Mouse (Mus musculus): Measurements from ENCODE around the gene Slc27a1.

The Slc27a1 gene

DNA sequence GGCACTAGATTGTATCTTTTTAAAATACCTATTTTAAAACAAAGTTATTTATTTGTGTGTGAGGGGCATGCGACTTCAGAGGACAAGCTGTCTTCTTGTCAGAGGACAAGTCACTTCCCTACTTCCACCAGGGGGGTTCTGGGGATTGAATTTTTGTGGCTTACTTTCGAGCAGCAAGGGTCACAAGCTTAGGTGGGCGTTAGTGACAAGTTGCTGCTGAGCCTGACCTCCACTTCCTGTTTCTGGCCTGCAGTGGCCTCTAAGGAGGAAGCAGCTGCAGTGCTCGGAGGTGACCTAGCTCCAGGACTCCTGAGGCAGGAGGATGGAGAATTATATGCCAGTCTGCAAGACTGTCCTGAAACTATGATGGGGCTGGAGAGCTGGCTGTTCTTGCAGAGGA lies 44.7 kb downstream of the Slc27a1 start:
- DNase-seq (ENCODE audit: low read depth, low spot score): no peak

DNA sequence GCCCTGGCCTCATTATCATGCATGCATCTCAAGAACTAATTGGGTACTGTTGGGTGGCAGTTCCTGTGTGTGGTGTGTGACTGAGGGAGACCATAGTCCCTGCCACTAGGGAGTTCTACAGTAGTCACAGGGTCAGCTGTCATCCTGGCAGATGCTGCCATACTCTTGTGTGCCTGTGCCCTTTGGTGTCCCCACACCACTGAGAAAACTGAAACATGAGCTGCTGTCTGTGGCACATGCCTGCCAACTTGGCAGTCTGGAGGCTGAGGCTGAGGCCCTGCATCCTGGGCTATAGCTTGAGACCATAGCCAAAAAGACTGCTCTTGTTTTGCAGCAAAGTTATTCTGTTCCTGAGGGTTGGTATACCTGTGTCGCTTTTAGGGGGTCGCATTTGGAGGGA lies 51.1 kb downstream of the Slc27a1 start:
- no peak for DNase-seq (ENCODE audit: low read depth, low spot score)

DNA sequence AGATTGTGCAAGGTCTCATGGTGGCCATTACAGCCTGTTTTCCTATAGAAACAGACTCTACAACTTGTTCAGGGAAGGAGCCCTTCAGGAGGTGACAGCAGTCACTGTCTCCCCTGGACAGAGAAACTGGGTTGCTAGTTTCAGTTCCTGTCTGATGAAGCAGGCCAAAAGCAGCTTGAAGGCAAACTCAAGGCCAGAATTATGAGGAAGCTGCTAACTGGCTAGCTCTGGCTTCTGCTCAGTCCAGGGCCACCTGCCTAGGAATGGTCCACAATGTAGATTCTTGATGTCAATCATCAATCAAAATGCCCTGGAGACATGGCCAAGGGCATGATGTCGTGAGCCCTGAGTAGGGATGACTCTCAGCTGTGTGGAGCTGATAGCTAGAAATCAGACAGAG lies 56.4 kb downstream of the Slc27a1 start:
- no peak for DNase-seq (ENCODE audit: low read depth, low spot score)

DNA sequence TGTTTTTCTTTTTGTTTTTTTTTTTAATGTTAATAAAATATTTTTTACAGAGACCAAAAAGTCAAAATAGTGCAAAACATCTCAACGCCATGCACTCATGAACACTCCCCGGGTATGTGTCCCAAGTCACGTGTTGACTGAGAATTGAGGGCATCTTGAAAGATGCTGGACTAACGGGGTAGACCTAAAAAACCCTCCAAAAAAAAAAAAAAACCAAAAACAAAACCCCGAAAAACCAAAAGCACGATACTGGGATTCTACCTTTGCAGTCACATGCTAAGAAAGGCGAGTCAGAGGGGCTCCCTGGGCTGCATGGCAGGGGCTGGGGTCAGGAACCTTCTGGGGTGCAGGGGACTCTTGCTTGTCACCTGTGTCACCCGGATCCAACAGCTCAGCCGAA lies 58.1 kb downstream of the Slc27a1 start:
- no peak for DNase-seq (ENCODE audit: low read depth, low spot score)

DNA sequence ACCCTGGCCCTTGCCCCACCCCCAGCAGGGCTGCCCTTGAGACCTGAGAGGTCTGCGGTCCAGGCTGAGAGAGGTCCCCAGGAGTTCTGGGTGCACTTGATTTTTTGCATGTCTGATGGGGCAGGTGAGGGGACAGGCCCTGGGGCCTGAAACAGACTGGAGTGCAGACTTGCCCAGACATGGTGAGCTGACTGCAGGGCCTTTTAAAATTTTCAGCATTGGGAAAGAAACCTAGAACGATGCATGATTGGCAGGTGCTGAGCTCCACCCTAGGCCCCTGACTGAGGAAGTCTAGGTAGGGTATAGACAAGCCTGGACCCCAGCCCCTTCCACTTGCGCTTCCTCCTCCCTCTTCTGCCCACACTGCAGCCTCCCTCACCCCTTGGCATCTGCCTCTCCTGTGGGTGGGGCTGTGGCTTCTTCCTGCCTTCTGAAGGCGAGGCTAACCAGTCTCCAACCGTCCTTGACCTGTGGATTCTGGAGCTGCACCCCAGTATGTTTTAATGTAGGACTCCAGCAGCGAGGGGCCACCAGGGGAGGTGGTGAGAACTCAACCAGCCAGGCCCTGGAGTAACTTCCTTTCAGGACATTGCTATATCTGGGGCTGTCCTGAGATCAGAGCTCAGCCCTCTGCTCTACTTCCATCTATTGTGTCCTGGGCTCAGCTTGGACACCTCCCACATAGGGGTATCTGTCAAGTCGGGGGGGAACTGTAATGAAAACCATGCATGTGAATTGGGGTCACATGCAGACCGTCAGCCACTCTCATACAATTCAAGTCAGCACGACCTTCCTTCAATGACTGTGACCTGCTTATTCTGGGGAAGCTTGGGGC lies 58.8 kb downstream of the Slc27a1 start:
- DNase-seq (ENCODE audit: low read depth, low spot score): no peak

DNA sequence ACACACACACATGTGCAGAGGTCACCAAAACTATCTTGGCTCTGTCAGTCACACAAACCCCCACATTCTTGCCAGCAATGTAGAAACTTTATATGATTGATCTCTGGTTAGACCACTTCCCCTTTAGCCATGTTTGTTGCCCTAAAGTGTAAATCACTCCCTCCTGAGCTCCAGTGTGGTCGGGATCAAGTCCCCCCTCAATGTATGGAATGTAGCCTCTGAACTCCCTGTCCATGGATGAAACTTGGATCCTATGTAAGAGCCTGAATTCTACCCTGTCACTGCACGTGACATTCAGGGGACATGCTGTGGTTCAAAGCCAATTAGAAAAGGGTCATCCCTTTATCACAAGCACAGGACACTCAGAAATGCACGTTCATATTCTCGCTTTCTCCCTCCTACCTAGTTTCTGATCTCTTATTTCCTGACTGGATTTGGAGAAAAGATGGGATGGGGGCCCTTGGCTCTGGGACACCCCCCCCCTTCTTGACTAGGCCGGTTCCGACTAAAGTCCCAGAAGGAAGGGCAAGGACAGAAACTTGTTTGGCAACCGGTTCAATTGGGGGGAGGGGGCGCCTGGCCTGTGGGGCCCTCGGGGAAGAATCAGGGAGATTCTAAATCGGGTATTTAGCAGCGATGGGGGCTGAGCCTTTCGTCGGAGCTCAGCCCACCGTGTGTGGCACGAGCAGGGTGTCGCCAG lies 59.9 kb downstream of the Slc27a1 start:
- DNase-seq (ENCODE audit: low read depth, low spot score): peak; percentile 27

DNA sequence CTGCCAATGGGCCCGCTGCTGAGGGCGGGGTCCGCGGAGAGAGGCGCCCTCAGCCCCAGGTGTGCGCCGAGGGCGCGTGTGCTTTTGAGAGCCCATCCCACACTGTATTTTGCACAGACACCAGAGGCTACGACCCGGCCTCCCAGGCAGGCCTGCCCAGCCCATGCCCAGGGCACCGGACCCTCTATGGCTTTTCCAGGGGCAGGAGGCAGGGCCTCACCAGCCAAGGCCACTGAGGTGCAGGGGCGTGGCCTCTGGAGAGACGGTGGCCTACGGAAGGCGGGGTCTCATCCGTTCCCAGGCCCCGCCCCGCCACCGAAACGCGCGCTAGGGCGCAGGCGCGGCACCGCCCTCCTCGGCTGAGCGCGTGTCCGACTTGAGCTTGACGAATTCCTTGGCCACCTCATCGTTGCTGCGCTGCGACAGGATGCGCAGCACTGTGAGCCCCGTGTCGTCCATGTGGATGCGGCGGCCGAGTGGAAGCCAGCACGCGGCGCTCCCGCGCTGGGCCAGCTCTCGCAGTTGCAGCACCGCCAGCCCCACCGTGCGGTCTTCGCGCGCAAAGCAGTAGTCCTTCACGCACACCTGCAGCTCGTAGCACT lies 60.5 kb downstream of the Slc27a1 start:
- DNase-seq (ENCODE audit: low read depth, low spot score): peak; percentile 94

DNA sequence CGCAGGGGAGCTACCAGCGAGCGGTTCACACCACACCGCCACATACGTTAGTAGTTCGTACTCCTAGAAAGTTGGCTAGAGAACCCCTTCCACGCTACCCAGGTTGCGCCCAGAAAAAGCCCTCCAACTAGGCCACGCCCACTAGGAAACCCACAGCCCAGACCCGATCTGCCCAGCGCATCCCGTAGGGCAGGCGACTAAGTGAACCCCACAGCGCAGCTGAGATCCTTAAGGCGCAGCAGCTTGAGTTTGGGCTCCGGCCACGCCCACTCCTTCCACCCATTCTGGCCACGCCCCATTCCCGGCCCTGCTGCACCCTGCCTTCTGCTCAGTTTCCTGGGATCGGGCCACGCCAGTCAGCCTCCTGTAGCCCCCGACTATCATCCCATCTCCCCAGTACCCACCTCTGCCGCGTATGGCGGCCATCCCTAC lies 61.1 kb downstream of the Slc27a1 start:
- DNase-seq (ENCODE audit: low read depth, low spot score): peak; percentile 60

DNA sequence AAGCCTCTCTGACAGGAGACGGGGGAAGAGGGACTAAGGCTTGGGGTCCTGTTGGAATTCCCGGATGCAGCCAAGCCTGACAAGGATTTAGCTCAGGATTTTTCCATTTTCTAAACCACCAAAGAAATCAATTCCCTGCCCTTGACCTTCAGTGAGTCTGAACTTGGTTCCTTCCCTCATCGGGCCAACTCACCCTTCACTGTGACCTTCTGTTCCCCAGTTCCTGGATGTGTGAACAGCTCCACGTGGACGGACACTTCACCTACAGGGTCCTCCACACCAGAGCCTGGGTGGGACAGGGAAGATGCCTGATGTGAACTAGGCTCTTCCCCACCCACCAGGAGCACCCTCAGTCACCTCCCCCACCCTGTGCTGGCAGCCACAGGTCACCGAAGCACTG lies 62.1 kb downstream of the Slc27a1 start:
- no peak for DNase-seq (ENCODE audit: low read depth, low spot score)

DNA sequence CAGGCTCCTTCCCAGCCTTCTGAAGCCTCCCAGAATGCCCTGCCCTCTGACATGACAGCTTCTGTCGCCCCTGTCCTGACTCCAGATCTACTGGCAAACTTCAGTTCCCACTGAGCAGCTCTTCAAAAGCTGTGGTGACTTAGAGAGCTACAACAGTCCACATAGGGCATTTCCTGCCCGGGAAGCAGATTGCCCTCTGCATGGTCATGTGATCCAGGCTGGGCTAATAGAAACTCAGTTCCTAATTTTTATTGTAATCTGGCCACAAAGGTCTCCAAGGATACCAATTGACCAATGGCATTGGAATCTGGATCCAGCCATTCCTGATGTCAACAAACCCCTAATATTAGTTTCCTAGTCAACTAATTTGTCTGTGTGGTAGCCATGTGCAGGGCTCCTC lies 63.2 kb downstream of the Slc27a1 start:
- no peak for DNase-seq (ENCODE audit: low read depth, low spot score)

DNA sequence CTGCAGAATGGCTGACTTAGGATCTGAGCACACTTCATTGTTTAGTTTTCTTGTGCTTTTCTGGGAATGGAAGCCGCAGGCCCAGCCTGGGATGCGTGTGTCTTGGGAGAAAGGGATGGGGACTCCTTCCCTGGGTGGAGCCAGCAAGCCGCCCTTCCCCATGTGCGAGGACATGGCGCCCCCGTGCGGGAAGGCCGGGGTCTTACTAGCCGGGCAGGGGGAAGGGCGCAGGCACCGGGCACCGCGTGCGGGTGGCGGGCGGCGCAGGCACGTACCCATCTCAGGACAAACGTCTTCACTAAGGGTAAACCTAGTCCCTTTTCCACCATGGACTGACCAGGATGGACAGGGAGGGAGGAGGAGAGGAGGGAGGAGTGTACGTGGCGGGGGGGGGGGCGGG lies 64.5 kb downstream of the Slc27a1 start:
- no peak for DNase-seq (ENCODE audit: low read depth, low spot score)

DNA sequence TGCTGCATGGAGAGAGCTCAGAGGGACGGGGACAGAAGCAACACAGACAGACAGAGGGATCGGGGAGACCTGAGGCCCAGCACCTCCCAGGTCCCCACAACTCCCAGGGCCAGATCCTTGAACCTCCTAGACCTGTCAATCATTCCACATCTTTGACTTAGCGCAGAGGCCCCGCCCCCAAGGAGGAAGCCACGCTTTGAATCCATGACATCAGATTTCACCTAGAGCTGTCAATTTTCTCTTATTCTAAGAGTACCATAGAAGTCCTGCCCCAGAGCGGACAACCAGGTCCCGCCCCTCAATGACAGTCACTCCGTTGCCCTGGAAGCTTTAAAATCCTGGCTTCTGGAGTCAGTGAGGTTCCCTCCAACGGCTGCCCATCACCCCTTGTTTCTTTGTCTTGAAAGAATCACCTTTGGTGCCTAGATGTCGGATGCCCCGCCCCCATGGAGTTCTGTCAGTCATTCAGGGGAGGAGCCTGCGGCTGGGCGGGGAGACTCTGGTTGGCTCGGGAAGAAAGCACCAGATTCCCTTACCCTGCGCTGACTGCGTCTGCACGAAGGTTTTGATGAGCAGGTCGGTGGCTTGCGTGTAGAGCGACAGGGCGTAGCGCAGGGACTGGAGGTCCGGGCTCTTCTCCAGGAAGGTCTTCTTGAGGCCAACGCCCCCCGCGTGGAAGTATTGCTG lies 65.4 kb downstream of the Slc27a1 start:
- DNase-seq (ENCODE audit: low read depth, low spot score): peak; percentile 52
